Mouse (Mus musculus) testis, adult 2 months (tissue): Measurements from ENCODE around the gene Cpsf4l.

Source experiments
- CTCF ChIP-seq: fragments of 200-500 bp; IDR thresholded peaks from 2 replicates; pipeline ENCODE4 v1.5.1; 2012; ENCODE audit warnings: low read depth, mild to moderate bottlenecking, inconsistent platforms, low read length, moderate library complexity; ENCODE audit not compliant: control insufficient read depth, insufficient read depth, insufficient replicate concordance
- POLR2A ChIP-seq: fragments of 200-500 bp; IDR thresholded peaks from 2 replicates; pipeline ENCODE4 v1.6.1; 2012; ENCODE audit warnings: low read depth, mild to moderate bottlenecking, inconsistent platforms, low read length, moderate library complexity; ENCODE audit not compliant: control insufficient read depth

- TF ChIP-seq CTCF (no peak), POLR2A (no peak)
These were observed 53.3 kb downstream of the Cpsf4l start for GRCm38 (mm10) chr11:113656511-113656932.
